Mouse (Mus musculus): ENCODE measurements around the gene Hoxd4.

DNA sequence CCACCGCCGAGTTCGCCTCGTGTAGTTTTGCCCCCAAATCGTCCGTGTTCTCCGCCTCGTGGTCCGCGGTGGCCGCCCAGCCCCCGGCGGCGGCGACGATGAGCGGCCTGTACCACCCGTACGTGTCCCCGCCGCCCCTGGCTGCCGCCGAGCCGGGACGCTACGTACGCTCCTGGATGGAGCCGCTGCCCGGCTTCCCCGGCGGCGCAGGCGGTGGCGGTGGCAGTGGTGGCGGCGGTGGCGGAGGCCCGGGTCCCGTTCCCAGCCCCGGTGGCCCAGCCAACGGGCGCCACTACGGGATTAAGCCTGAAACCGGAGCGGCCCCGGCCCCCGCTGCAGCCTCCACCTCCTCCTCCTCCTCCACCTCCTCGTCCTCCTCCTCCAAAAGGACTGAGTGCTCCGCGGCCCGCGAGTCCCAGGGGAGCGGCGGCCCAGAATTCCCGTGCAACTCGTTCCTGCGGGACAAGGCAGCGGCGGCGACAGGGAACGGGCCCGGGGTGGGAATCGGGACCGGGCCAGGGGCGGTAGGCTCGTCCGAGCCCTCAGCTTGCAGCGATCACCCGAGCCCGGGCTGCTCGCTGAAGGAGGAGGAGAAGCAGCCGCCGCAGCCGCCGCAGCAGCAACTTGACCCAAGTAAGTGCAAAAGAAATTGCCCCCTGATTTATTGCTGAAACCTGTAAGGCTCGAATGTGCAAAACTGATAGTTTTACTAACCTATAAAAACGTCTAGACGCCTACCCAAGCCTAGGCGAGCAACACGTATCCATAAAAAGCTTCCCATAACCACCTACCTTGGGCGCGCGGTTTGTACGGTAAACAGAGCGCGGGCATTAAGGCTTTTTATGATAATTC is 13.3 kb upstream of the Hoxd4 start:
- TF ChIP-seq CTCF (IDR thresholded peaks at IDR 0.05; ENCODE audit: low read depth, low read length) = no peak
- TF ChIP-seq GATA1 (IDR thresholded peaks at IDR 0.05; ENCODE audit: borderline replicate concordance, low read length) = no peak
- no peak for TF ChIP-seq TAL1 (conservative IDR thresholded peaks at IDR 0.05; ENCODE audit: low read depth, low read length)
- TF ChIP-seq POLR2AphosphoS5 (IDR thresholded peaks at IDR 0.05; ENCODE audit: insufficient replicate concordance, low read depth, low read length) = no peak
